Mouse (Mus musculus) adrenal gland, postnatal 36 days (tissue): ENCODE measurements at regions not wholly inside any gene's neighbourhood (a gene's known extent, or its start where the extent isn't known, plus 50 kb on each side); places are given as distances from the start of the nearest gene placed in this dataset.
"Not testable (repeated sequence)": the region's sequence is repeated elsewhere in the genome, so short reads cannot be mapped to it uniquely, and the experiment has no call there.

Experiments
- DNase-seq, 2 experiments: peaks; one replicate each; pipeline ENCODE4 v3.0.0; 2021; ENCODE audit warnings: mixed read lengths in 1 of 2

- no peak for DNase-seq
Measured at GRCm38 (mm10) chr11:114484668-114484953, 183.7 kb upstream of the Rpl38 start.

GRCm38 (mm10) chr11:114483823-114484667, 184.3 kb upstream of the Rpl38 start:
- DNase-seq = no peak

- DNase-seq = not testable (repeated sequence)
Measured at GRCm38 (mm10) chr11:114483350-114483749, 185.0 kb upstream of the Rpl38 start.

GRCm38 (mm10) chr11:114482070-114482469, 186.3 kb upstream of the Rpl38 start:
- DNase-seq = no peak

GRCm38 (mm10) chr11:114481037-114481436, 187.3 kb upstream of the Rpl38 start:
- no peak for DNase-seq

- no peak for DNase-seq
Measured at GRCm38 (mm10) chr11:114480119-114480540, 188.2 kb upstream of the Rpl38 start.

- no peak for DNase-seq
Measured at GRCm38 (mm10) chr11:114478736-114479135, 189.6 kb upstream of the Rpl38 start.

- peak in 1 of 2 experiments; percentile 23 for DNase-seq
Measured at GRCm38 (mm10) chr11:114477365-114477764, 191.0 kb upstream of the Rpl38 start.

- DNase-seq = peak in 1 of 2 experiments; percentile 11
Measured at GRCm38 (mm10) chr11:114472501-114473260, 195.6 kb upstream of the Rpl38 start.

- DNase-seq = peak; percentile 76 to 83
Measured at GRCm38 (mm10) chr11:114468394-114468793, 199.9 kb upstream of the Rpl38 start.

- peak; percentile 10 to 15 for DNase-seq
Measured at GRCm38 (mm10) chr11:114467803-114468202, 200.5 kb upstream of the Rpl38 start.

GRCm38 (mm10) chr11:114465486-114465885, 202.8 kb upstream of the Rpl38 start:
- no peak for DNase-seq

- peak; percentile 46 to 62 for DNase-seq
Measured at GRCm38 (mm10) chr11:114462755-114463374, 205.5 kb upstream of the Rpl38 start.

- peak; percentile 6 to 8 for DNase-seq
Measured at GRCm38 (mm10) chr11:114454876-114455330, 213.4 kb upstream of the Rpl38 start.

GRCm38 (mm10) chr11:114448776-114449401, 219.4 kb upstream of the Rpl38 start:
- peak; percentile 61 to 68 for DNase-seq

- DNase-seq = no peak
Measured at GRCm38 (mm10) chr11:114447461-114447847, 220.9 kb upstream of the Rpl38 start.

GRCm38 (mm10) chr11:114446617-114447460, 221.5 kb upstream of the Rpl38 start:
- DNase-seq = peak; percentile 34 to 52

- DNase-seq = peak in 1 of 2 experiments; percentile 13
Measured at GRCm38 (mm10) chr11:114446075-114446616, 222.2 kb upstream of the Rpl38 start.

- no peak for DNase-seq
Measured at GRCm38 (mm10) chr11:114444211-114444610, 224.1 kb upstream of the Rpl38 start.

- peak; percentile 24 to 44 for DNase-seq
Measured at GRCm38 (mm10) chr11:114443444-114443843, 224.9 kb upstream of the Rpl38 start.

- DNase-seq = no peak
Measured at GRCm38 (mm10) chr11:114439314-114439713, 229.0 kb upstream of the Rpl38 start.
